ENCODE assay signal across 8 mouse cellular contexts in the genomic region with DNA sequence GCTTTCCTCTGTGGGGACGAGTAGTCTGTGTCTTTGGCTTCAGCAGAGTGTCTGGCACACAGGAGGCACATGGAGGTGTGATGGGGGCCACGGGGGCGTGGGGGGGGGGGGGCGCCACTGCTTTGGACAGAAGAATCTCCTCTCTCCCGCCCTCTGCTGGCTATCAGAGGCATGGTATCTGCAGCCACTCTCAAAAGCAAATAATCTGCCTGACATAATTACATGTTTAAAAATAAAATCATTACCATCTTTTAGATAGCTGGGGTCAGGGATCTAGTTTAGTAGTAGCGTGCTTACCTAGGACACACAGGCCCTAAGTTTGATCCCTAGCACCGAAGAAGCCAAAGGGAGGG.
DNase-seq lines count a peak whose midpoint lies in the region; ATAC-seq and TF ChIP-seq lines count a peak whose summit lies in the region.
"Had no signal": no experiment of that assay in that cellular context is flagged by ENCODE, and none has a peak within 500 bp of the region (broad histone marks: within the 10 kb centered on the region; RNA-seq: fewer than 3 reads in every experiment).

No protein-coding gene starts in this region.

- peaks cover 3% of the 10 kb centered on the region; the same call in 1 of the 2 replicates for H3K4me1 ChIP-seq in kidney, postnatal 0 days (replicated peaks; ENCODE audit: insufficient read depth, low read length)
- H3K4me1 ChIP-seq in heart, embryonic 16.5 days (ENCODE audit: control insufficient read depth, insufficient read depth, low read length): peaks cover 29% of the 10 kb centered on the region
- peaks cover 28% of the 10 kb centered on the region for H3K4me1 ChIP-seq in lung, embryonic 15.5 days

- no peaks in the 10 kb centered on the region for H3K36me3 ChIP-seq in kidney, postnatal 0 days (ENCODE audit: insufficient read depth, low read length)
- no peaks in the 10 kb centered on the region for H3K36me3 ChIP-seq in heart, embryonic 16.5 days (ENCODE audit: control insufficient read depth, insufficient read depth)
- no peaks in the 10 kb centered on the region for H3K36me3 ChIP-seq in lung, embryonic 15.5 days

- peak; percentile 57 for TF ChIP-seq CTCF in kidney, postnatal 0 days (IDR thresholded peaks at IDR 0.05; ENCODE audit: low read depth)

- H3K4me2 ChIP-seq in kidney, postnatal 0 days (ENCODE audit: low read length): peak overlapping the region; percentile 16; the same call in 1 of the 2 replicates
- H3K4me2 ChIP-seq in heart, embryonic 16.5 days (ENCODE audit: low read depth, low read length): peak overlapping the region; percentile 60
- H3K4me2 ChIP-seq in lung, embryonic 15.5 days: peak overlapping the region; percentile 45

- no peaks in the 10 kb centered on the region for H3K27me3 ChIP-seq in kidney, postnatal 0 days (ENCODE audit: insufficient read depth, low read length)
- no peaks in the 10 kb centered on the region for H3K27me3 ChIP-seq in heart, embryonic 16.5 days (ENCODE audit: control insufficient read depth, insufficient read depth, low read length)
- H3K27me3 ChIP-seq in lung, embryonic 15.5 days: no peaks in the 10 kb centered on the region

- no peak for DNase-seq in kidney, postnatal 0 days (ENCODE audit: low spot score)
- DNase-seq in kidney, postnatal 14 days: no peak
- DNase-seq in cerebellum, postnatal 36 days: peak; percentile 34 to 38
- peak; percentile 66 for DNase-seq in thymus, postnatal 4 days
- DNase-seq in urinary bladder, adult 2 months (ENCODE audit: low spot score): no peak

- 0 out of 2 replicates have a peak, but pooled peaks have one; percentile 19 for ATAC-seq in kidney, postnatal 0 days (replicated peaks; ENCODE audit: low FRiP score, low read depth)
- ATAC-seq in heart, embryonic 16.5 days (replicated peaks; ENCODE audit: extremely low read depth, insufficient read depth, low FRiP score): no peak
- no peak for ATAC-seq in lung, embryonic 15.5 days (ENCODE audit: borderline replicate concordance, extremely low read depth, low FRiP score, low TSS enrichment)

- no peak overlapping the region for H3K9ac ChIP-seq in kidney, postnatal 0 days (ENCODE audit: low read depth, low read length)
- peak overlapping the region; percentile 55; the same call in 1 of the 2 replicates for H3K9ac ChIP-seq in heart, embryonic 16.5 days (ENCODE audit: low read length)
- H3K9ac ChIP-seq in lung, embryonic 15.5 days: no peak overlapping the region

- no peak overlapping the region for H3K27ac ChIP-seq in kidney, postnatal 0 days
- peak overlapping the region; percentile 79 for H3K27ac ChIP-seq in heart, embryonic 16.5 days (ENCODE audit: low read length)
- no peak overlapping the region for H3K27ac ChIP-seq in lung, embryonic 15.5 days

- 9% methylated on average over 7 of the region's 7 CpGs for WGBS in kidney, postnatal 0 days
- WGBS in heart, embryonic 16.5 days: 0% methylated on average over 4 of the region's 7 CpGs
- 8% methylated on average over 6 of the region's 7 CpGs for WGBS in lung, embryonic 15.5 days

- no peaks in the 10 kb centered on the region for H3K9me3 ChIP-seq in kidney, postnatal 0 days (replicated peaks; ENCODE audit: low read length)
- H3K9me3 ChIP-seq in heart, embryonic 16.5 days (replicated peaks; ENCODE audit: control insufficient read depth, low read length): no peaks in the 10 kb centered on the region; the same call in 1 of the 2 replicates
- no peaks in the 10 kb centered on the region for H3K9me3 ChIP-seq in lung, embryonic 15.5 days

- no peak overlapping the region for H3K4me3 ChIP-seq in kidney, postnatal 0 days (replicated peaks; ENCODE audit: low read depth, low read length)
- peak overlapping the region; percentile 11 for H3K4me3 ChIP-seq in heart, embryonic 16.5 days (ENCODE audit: low read length)
- no peak overlapping the region for H3K4me3 ChIP-seq in lung, embryonic 15.5 days
- H3K4me3 ChIP-seq: myocyte had no signal

Comparison
In these comparisons a context has a peak if more than half of its experiments do, and no peak if none do; other contexts are left out.
1. DNase-seq: peak in cerebellum, postnatal 36 days (2 of 2) and thymus, postnatal 4 days (single experiment); none in kidney, postnatal 0 days (single experiment), kidney, postnatal 14 days (single experiment) and urinary bladder, adult 2 months (single experiment).
2. Peak in every context shown above with its lines, with median percentiles within 50 percentile points of each other: H3K4me2 ChIP-seq.